Mouse (Mus musculus) stomach, embryonic 14.5 days (tissue): Measurements from ENCODE around the gene Ezh1. TPM values are rescaled to one million over a fixed set of nuclear protein-coding genes. Genes with fewer than 3 reads are reported as not detected.

Experiments used
- ATAC-seq: fragments of 200-750 bp; cut with Nextera tagmentation; 2 replicates; pipeline ENCODE4 v1.8.0; 2017; ENCODE audit warnings: low read depth, moderate TSS enrichment; ENCODE audit not compliant: insufficient number of reproducible peaks, insufficient read depth, low FRiP score
- H3K27ac ChIP-seq: fragments of 300-500 bp; sonication (generic); 2 replicates; pipeline ENCODE4 v1.5.1; 2014; ENCODE audit warnings: mild to moderate bottlenecking, low read length, moderate library complexity, mixed read lengths
- H3K27me3 ChIP-seq: fragments of 300-500 bp; sonication (generic); 2 replicates; pipeline ENCODE4 v1.6.1; 2014; ENCODE audit warnings: low read length, control low read depth, mixed read lengths; ENCODE audit not compliant: control insufficient read depth, insufficient read depth
- H3K36me3 ChIP-seq: fragments of 300-500 bp; sonication (generic); 2 replicates; pipeline ENCODE4 v1.6.1; 2014; ENCODE audit warnings: mild to moderate bottlenecking, control low read depth, low read length, moderate library complexity, mixed read lengths; ENCODE audit not compliant: control insufficient read depth, insufficient read depth
- H3K4me1 ChIP-seq: fragments of 300-500 bp; sonication (generic); 2 replicates; pipeline ENCODE4 v1.6.1; 2014; ENCODE audit warnings: low read length, control low read depth, mixed read lengths; ENCODE audit not compliant: control insufficient read depth, insufficient read depth
- H3K4me2 ChIP-seq: fragments of 300-500 bp; sonication (generic); replicated peaks from 2 replicates; pipeline ENCODE4 v1.6.1; 2014; ENCODE audit warnings: low read depth, low read length, control low read depth
- H3K4me3 ChIP-seq: fragments of 300-500 bp; sonication (generic); 2 replicates; pipeline ENCODE4 v1.5.1; 2014; ENCODE audit warnings: low read depth, low read length, control low read depth
- H3K9ac ChIP-seq: fragments of 300-500 bp; sonication (generic); replicated peaks from 2 replicates; pipeline ENCODE4 v1.6.1; 2014; ENCODE audit warnings: low read depth, mild to moderate bottlenecking, control low read depth, low read length, moderate library complexity, mixed read lengths
- H3K9me3 ChIP-seq: fragments of 300-500 bp; sonication (generic); 2 replicates; pipeline ENCODE4 v1.6.1; 2016; ENCODE audit warnings: low read depth, low read length, control low read depth; ENCODE audit not compliant: control insufficient read depth
- WGBS: fragments of 180-500 bp; shearing (Covaris S2); extraction: QIAGEN DNeasy Blood & Tissue Kit; methylation state at CpG from one replicate; pipeline ENCODE4 v1.1.7; 2014; 5-methylcytosine and 5-hydroxymethylcytosine counted together
- polyA plus RNA-seq: library from polyadenylated mRNA; unstranded; fragments of >200 nt; fragmentation: Nextera tagmentation; extraction: Ambion mirVana; gene quantifications from 2 replicates; pipeline ENCODE4 v1.2.1, GENCODE M21; 2014

Ezh1 gene
- polyA plus RNA-seq, 1 experiment from 2014 or later, result 19.1 TPM

GRCm38 (mm10) chr11:101251031-101251430 is 24.8 kb upstream of the Ezh1 start:
- no peak overlapping the region for H3K4me2 ChIP-seq
- no peak overlapping the region for H3K4me3 ChIP-seq
- ATAC-seq, result no peak
- 67% methylated on average over 2 of the region's 2 CpGs for WGBS
- H3K27me3 ChIP-seq, result no peaks in the 10 kb centered on the region
- peaks cover 16% of the 10 kb centered on the region; the same call in 1 of the 2 replicates for H3K4me1 ChIP-seq
- no peak overlapping the region for H3K27ac ChIP-seq
- no peak overlapping the region for H3K9ac ChIP-seq
- H3K36me3 ChIP-seq, result peaks cover under 1% of the 10 kb centered on the region; the same call in 1 of the 2 replicates
- no peaks in the 10 kb centered on the region for H3K9me3 ChIP-seq

DNA sequence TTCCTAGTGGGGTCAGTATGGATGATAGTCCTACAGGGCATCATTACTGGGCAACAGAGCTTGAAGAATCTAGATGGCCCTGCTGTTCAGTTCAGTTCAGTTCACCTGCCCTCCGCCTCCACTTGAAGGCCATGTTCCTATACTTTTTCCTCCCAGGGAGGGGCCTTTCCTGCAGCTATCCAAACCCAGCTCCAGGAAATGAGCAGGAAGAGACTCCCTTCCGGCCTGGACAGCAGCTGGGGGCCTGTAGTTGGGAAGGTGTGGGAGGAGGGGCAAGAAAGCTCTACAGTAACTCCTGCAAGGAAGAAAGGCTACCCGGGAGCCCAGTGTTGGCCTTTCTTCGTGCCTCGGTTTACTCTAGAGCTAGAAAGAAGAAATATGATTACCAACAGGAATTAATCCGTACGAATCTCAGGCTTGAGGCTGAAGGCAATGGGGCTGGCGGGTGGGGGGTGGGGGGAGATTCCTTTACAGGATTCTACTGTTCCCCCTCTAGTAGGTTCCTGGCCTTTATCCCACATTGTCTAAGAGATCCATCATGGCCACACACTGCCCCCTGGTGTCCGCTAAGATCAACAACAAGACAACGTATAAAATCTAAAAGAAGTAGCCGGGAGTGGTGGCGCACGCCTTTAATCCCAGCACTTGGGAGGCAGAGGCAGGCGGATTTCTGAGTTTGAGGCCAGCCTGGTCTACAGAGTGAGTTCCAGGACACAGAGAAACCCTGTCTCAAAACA is 22.2 kb upstream of the Ezh1 start:
- ATAC-seq, result no peak
- Histone ChIP-seq H3K36me3 (no peaks in the 10 kb centered on the region), H3K4me3 (no peak overlapping the region), H3K9me3 (no peaks in the 10 kb centered on the region), H3K27ac (no peak overlapping the region; the same call in 1 of the 2 replicates), H3K4me2 (peak overlapping the region; percentile 7; the same call in 1 of the 2 replicates), H3K27me3 (no peaks in the 10 kb centered on the region), H3K4me1 (peaks cover 15% of the 10 kb centered on the region; the same call in 1 of the 2 replicates), H3K9ac (no peak overlapping the region)
- 36% methylated on average over 14 of the region's 14 CpGs for WGBS

GRCm38 (mm10) chr11:101247521-101248030 is 21.3 kb upstream of the Ezh1 start:
- no peak for ATAC-seq
- Histone ChIP-seq H3K9me3 (no peaks in the 10 kb centered on the region), H3K4me1 (peaks cover 11% of the 10 kb centered on the region; the same call in 1 of the 2 replicates), H3K27ac (no peak overlapping the region; the same call in 1 of the 2 replicates), H3K4me2 (peak overlapping the region; percentile 93), H3K4me3 (peak overlapping the region; percentile 60), H3K9ac (no peak overlapping the region), H3K27me3 (no peaks in the 10 kb centered on the region), H3K36me3 (no peaks in the 10 kb centered on the region)
- 88% methylated on average over 6 of the region's 6 CpGs for WGBS

- no peak for ATAC-seq
- peak overlapping the region; percentile 60 for H3K4me3 ChIP-seq
- WGBS, result 7% methylated on average over 7 of the region's 7 CpGs
- H3K27ac ChIP-seq, result peak overlapping the region; percentile 85
- H3K4me1 ChIP-seq, result peaks cover 7% of the 10 kb centered on the region; the same call in 1 of the 2 replicates
- H3K9ac ChIP-seq, result peak overlapping the region; percentile 69
- no peaks in the 10 kb centered on the region for H3K36me3 ChIP-seq
- H3K4me2 ChIP-seq, result peak overlapping the region; percentile 93
- no peaks in the 10 kb centered on the region for H3K9me3 ChIP-seq
- no peaks in the 10 kb centered on the region for H3K27me3 ChIP-seq
Measured at GRCm38 (mm10) chr11:101246702-101247012, 20.4 kb upstream of the Ezh1 start.

DNA sequence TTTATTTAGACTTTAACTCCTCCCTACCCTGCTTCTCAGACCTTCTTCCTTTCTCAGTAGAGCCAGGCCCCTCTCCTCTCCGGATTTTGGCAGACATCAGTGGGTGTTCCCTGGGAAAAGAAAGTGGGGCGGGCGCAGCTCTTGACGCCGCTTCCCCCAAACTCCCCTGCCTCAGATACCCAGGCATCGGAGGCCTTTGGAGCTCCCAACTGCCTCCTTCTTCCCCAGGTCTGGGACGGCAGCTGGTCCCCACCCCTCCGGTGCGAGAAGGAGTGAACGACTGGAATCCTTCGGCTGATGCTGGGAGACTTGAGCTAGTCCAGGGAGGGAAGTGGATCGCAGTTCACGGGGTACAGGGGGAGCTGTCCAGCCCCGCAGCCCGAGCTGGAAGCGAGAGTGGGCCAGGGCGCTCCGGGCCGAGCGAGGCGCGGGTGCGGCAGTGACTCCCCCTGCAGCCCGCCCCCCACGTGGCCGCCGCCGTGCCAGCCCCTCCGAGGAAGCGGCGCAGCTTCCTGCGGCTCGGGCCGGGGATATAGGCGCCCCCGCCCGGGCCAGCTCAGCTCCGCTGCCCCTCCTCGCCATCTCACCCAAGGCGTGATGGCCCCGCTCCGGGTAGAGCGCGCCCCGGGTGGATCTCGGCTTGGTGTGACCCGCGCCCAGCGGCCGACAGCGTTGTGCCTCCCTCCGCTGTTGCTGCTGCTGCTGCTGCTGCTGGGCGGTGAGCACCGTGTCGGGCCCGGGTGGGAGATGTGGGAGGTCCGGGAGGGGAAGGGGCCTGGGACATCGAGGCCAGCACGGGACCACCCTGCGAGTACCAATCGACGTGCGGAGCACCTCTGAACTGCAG is 19.8 kb upstream of the Ezh1 start, which contains the start of gene Ramp2:
Ramp2 (plus strand) TSS at position 174 of the 847 bp plus-strand sequence.
- H3K27ac ChIP-seq, result peak within 1 kb of the TSS; percentile 85
- peak within 1 kb of the TSS; percentile 69 for H3K9ac ChIP-seq
- under 1% methylated on average over 63 of the region's 63 CpGs for whole genome bisulfite sequencing
- ATAC-seq, result peak; percentile 66
- H3K4me3 ChIP-seq, result peak within 1 kb of the TSS; percentile 60
- H3K4me2 ChIP-seq, result peak within 1 kb of the TSS; percentile 93
- no peaks in the 10 kb centered on the region for H3K9me3 ChIP-seq
- peaks cover 7% of the 10 kb centered on the region; the same call in 1 of the 2 replicates for H3K4me1 ChIP-seq
- H3K36me3 ChIP-seq, result no peaks in the 10 kb centered on the region
- no peaks in the 10 kb centered on the region for H3K27me3 ChIP-seq

- peak overlapping the region; percentile 85; the same call in 1 of the 2 replicates for H3K27ac ChIP-seq
- no peak for ATAC-seq
- no peaks in the 10 kb centered on the region for H3K27me3 ChIP-seq
- H3K4me1 ChIP-seq, result peaks cover 7% of the 10 kb centered on the region; the same call in 1 of the 2 replicates
- 40% methylated on average over 4 of the region's 4 CpGs for WGBS
- no peak overlapping the region for H3K9ac ChIP-seq
- H3K36me3 ChIP-seq, result no peaks in the 10 kb centered on the region
- no peaks in the 10 kb centered on the region for H3K9me3 ChIP-seq
- H3K4me2 ChIP-seq, result peak overlapping the region; percentile 93
- H3K4me3 ChIP-seq, result peak overlapping the region; percentile 60; the same call in 1 of the 2 replicates
Measured at GRCm38 (mm10) chr11:101245071-101245470, 18.8 kb upstream of the Ezh1 start.

GRCm38 (mm10) chr11:101238071-101238647 is 11.9 kb upstream of the Ezh1 start:
- peaks cover 6% of the 10 kb centered on the region for H3K4me1 ChIP-seq
- H3K9ac ChIP-seq, result no peak overlapping the region
- no peaks in the 10 kb centered on the region for H3K27me3 ChIP-seq
- peak; percentile 69; the same call in 1 of the 2 replicates for ATAC-seq
- H3K27ac ChIP-seq, result peak overlapping the region; percentile 80
- 37% methylated on average over 5 of the region's 5 CpGs for WGBS
- no peak overlapping the region for H3K4me3 ChIP-seq
- no peak overlapping the region for H3K4me2 ChIP-seq
- no peaks in the 10 kb centered on the region for H3K36me3 ChIP-seq
- no peaks in the 10 kb centered on the region for H3K9me3 ChIP-seq

DNA sequence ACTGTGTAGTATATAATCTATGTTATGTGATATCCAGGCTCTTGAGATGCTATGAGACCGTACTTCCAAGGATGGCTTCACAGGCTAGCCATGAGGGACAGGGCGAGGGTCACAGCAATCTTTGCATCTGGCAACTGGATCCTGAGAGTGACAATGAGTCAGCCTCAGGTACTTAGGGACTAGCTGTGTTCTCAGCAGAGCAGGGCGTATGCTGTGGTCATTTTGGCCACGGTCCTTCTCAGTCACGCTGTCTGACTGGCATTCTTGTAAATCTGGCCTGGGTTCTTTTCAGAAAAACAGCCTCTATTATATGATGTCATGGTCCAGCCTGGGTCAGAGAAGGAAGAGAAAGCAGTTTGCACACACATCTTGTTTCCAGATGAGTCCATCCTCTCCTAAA is 10.5 kb upstream of the Ezh1 start:
- Histone ChIP-seq H3K4me1 (peaks cover 6% of the 10 kb centered on the region), H3K4me2 (no peak overlapping the region)
- ATAC-seq, result no peak

More for the DNA sequence above, 10.5 kb upstream of the Ezh1 start:
- Histone ChIP-seq H3K4me3 (no peak overlapping the region), H3K36me3 (no peaks in the 10 kb centered on the region), H3K27ac (no peak overlapping the region), H3K27me3 (no peaks in the 10 kb centered on the region), H3K9ac (no peak overlapping the region), H3K9me3 (no peaks in the 10 kb centered on the region)
- 93% methylated on average over 5 of the region's 5 CpGs for WGBS
